ENCODE assay signal across 15 mouse cellular contexts in genomic region chr6:93509857-93510256, GRCm38 (mm10).
DNase-seq lines count a peak whose midpoint lies in the region; ATAC-seq and TF ChIP-seq lines count a peak whose summit lies in the region.
"Had no signal": no experiment of that assay in that cellular context is flagged by ENCODE, and none has a peak within 500 bp of the region (broad histone marks: within the 10 kb centered on the region; RNA-seq: fewer than 3 reads in every experiment).

No protein-coding gene starts in this region.

- H3K9ac ChIP-seq in hindbrain, postnatal 0 days (replicated peaks; ENCODE audit: low read length) = no peak overlapping the region
- H3K9ac ChIP-seq in hindbrain, embryonic 12.5 days = no peak overlapping the region
- H3K9ac ChIP-seq in midbrain, postnatal 0 days (replicated peaks; ENCODE audit: low read length, poor library complexity, severe bottlenecking) = no peak overlapping the region
- H3K9ac ChIP-seq in midbrain, embryonic 13.5 days (replicated peaks) = no peak overlapping the region
- H3K9ac ChIP-seq: limb, embryonic 15.5 days; lung, embryonic 15.5 days; neural tube, embryonic 13.5 days had no signal

- 50% methylated on average over 1 of the region's 1 CpGs for WGBS in hindbrain, postnatal 0 days
- 58% methylated on average over 1 of the region's 1 CpGs for WGBS in hindbrain, embryonic 12.5 days
- 65% methylated on average over 1 of the region's 1 CpGs for WGBS in midbrain, postnatal 0 days
- 52% methylated on average over 1 of the region's 1 CpGs for WGBS in midbrain, embryonic 13.5 days

- peak; percentile 4 to 8 for DNase-seq in cerebellum, postnatal 10 days
- no peak for DNase-seq in cerebellum, adult 18-20 months
- DNase-seq in hindbrain, postnatal 0 days (ENCODE audit: low spot score) = no peak
- DNase-seq in midbrain, postnatal 0 days (ENCODE audit: low spot score) = no peak
- DNase-seq in embryo, embryonic 9.5 days (ENCODE audit: extremely low spot score) = peak; percentile 35
- no peak for DNase-seq in adrenal gland, postnatal 14 days
- DNase-seq: cerebellum, adult 11 months; kidney, adult 11 months; right cerebral cortex, adult 18-20 months had no signal

- H3K4me3 ChIP-seq in hindbrain, postnatal 0 days (ENCODE audit: low read length) = no peak overlapping the region
- no peak overlapping the region for H3K4me3 ChIP-seq in hindbrain, embryonic 12.5 days
- no peak overlapping the region for H3K4me3 ChIP-seq in midbrain, postnatal 0 days (ENCODE audit: low read depth, low read length)
- H3K4me3 ChIP-seq in midbrain, embryonic 13.5 days (replicated peaks) = no peak overlapping the region
- H3K4me3 ChIP-seq: limb, embryonic 15.5 days; lung, embryonic 15.5 days; neural tube, embryonic 13.5 days had no signal

- peak; percentile 28; the same call in 1 of the 2 replicates for TF ChIP-seq CTCF in hindbrain, postnatal 0 days (IDR thresholded peaks at IDR 0.05; ENCODE audit: low read depth)
- TF ChIP-seq CTCF in midbrain, postnatal 0 days (IDR thresholded peaks at IDR 0.05) = 0 out of 2 replicates have a peak, but pooled peaks have one; percentile 19

- ATAC-seq in hindbrain, postnatal 0 days = no peak
- ATAC-seq in hindbrain, embryonic 12.5 days (ENCODE audit: low FRiP score) = no peak
- no peak for ATAC-seq in midbrain, postnatal 0 days (ENCODE audit: low FRiP score)
- no peak; the same call in 1 of the 2 replicates for ATAC-seq in midbrain, embryonic 13.5 days
- ATAC-seq: midbrain, embryonic 16.5 days had no signal

- no peak overlapping the region for H3K27ac ChIP-seq in hindbrain, postnatal 0 days
- no peak overlapping the region for H3K27ac ChIP-seq in hindbrain, embryonic 12.5 days
- H3K27ac ChIP-seq in midbrain, postnatal 0 days (ENCODE audit: low read depth, low read length) = no peak overlapping the region
- no peak overlapping the region for H3K27ac ChIP-seq in midbrain, embryonic 13.5 days
- H3K27ac ChIP-seq: limb, embryonic 15.5 days; lung, embryonic 15.5 days; neural tube, embryonic 13.5 days had no signal

- H3K4me2 ChIP-seq in hindbrain, postnatal 0 days (ENCODE audit: low read depth, low read length) = no peak overlapping the region
- no peak overlapping the region for H3K4me2 ChIP-seq in hindbrain, embryonic 12.5 days (replicated peaks)
- H3K4me2 ChIP-seq in midbrain, postnatal 0 days (ENCODE audit: low read depth, low read length, poor library complexity, severe bottlenecking) = no peak overlapping the region
- H3K4me2 ChIP-seq in midbrain, embryonic 13.5 days (replicated peaks) = no peak overlapping the region
- H3K4me2 ChIP-seq: limb, embryonic 15.5 days; lung, embryonic 15.5 days; neural tube, embryonic 13.5 days had no signal

- no peaks in the 10 kb centered on the region for H3K27me3 ChIP-seq in hindbrain, postnatal 0 days (ENCODE audit: insufficient read depth, low read length)
- H3K27me3 ChIP-seq in hindbrain, embryonic 12.5 days = no peaks in the 10 kb centered on the region
- no peaks in the 10 kb centered on the region for H3K27me3 ChIP-seq in midbrain, postnatal 0 days (ENCODE audit: insufficient read depth, low read length)
- H3K27me3 ChIP-seq in midbrain, embryonic 13.5 days = no peaks in the 10 kb centered on the region
- H3K27me3 ChIP-seq: limb, embryonic 15.5 days; lung, embryonic 15.5 days; neural tube, embryonic 13.5 days had no signal

- no peaks in the 10 kb centered on the region for H3K36me3 ChIP-seq in hindbrain, postnatal 0 days (ENCODE audit: insufficient read depth, low read length)
- H3K36me3 ChIP-seq in hindbrain, embryonic 12.5 days = no peaks in the 10 kb centered on the region
- no peaks in the 10 kb centered on the region for H3K36me3 ChIP-seq in midbrain, postnatal 0 days (ENCODE audit: insufficient read depth, low read length)
- H3K36me3 ChIP-seq in midbrain, embryonic 13.5 days = no peaks in the 10 kb centered on the region
- H3K36me3 ChIP-seq: limb, embryonic 15.5 days; lung, embryonic 15.5 days; neural tube, embryonic 13.5 days had no signal

- H3K4me1 ChIP-seq in hindbrain, postnatal 0 days (ENCODE audit: insufficient read depth, low read length) = no peaks in the 10 kb centered on the region
- H3K4me1 ChIP-seq in hindbrain, embryonic 12.5 days = no peaks in the 10 kb centered on the region
- H3K4me1 ChIP-seq in midbrain, postnatal 0 days (ENCODE audit: insufficient read depth, low read length) = no peaks in the 10 kb centered on the region
- H3K4me1 ChIP-seq in midbrain, embryonic 13.5 days (replicated peaks) = no peaks in the 10 kb centered on the region
- H3K4me1 ChIP-seq: limb, embryonic 15.5 days; lung, embryonic 15.5 days; neural tube, embryonic 13.5 days had no signal

- no peaks in the 10 kb centered on the region for H3K9me3 ChIP-seq in hindbrain, postnatal 0 days (ENCODE audit: low read length)
- no peaks in the 10 kb centered on the region for H3K9me3 ChIP-seq in hindbrain, embryonic 12.5 days (replicated peaks)
- no peaks in the 10 kb centered on the region for H3K9me3 ChIP-seq in midbrain, postnatal 0 days (ENCODE audit: low read length)
- no peaks in the 10 kb centered on the region for H3K9me3 ChIP-seq in midbrain, embryonic 13.5 days
- H3K9me3 ChIP-seq: limb, embryonic 15.5 days; lung, embryonic 15.5 days; neural tube, embryonic 13.5 days had no signal

Comparison
In these comparisons a context has a peak if more than half of its experiments do, and no peak if none do; other contexts are left out.
1. DNase-seq: peak in cerebellum, postnatal 10 days (2 of 2) and embryo, embryonic 9.5 days (single experiment); none in cerebellum, adult 18-20 months (0 of 2), hindbrain, postnatal 0 days (single experiment), midbrain, postnatal 0 days (single experiment) and adrenal gland, postnatal 14 days (single experiment).